ENCODE assay signal across 16 mouse cellular contexts in the genomic region with DNA sequence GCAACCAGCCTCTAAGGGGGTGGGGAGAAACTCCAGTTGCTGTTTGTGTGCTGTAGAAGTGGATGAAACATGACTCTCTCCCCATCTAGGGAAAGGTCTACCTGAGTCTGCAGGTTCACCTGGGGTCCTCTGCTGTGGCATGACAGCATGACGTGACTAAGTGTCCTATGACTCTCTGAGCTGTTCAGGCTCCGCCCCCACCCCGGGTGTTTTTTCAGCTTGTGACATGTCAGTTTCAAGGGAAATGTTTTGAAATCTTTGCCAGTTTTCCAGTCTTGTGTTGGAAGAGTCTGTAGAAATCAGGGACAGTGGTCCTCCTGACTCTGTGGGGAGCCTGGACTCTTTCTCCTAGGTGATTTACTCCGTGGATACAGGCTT. TPM values are rescaled to one million over a fixed set of nuclear protein-coding genes. Genes with fewer than 3 reads are reported as not detected.
DNase-seq lines count a peak whose midpoint lies in the region; ATAC-seq and TF ChIP-seq lines count a peak whose summit lies in the region.
"Had no signal": no experiment of that assay in that cellular context is flagged by ENCODE, and none has a peak within 500 bp of the region (broad histone marks: within the 10 kb centered on the region; RNA-seq: fewer than 3 reads in every experiment).

No protein-coding gene starts in this region.

- no peak for TF ChIP-seq POLR2A in bone marrow macrophage, adult 2 months (IDR thresholded peaks at IDR 0.05; ENCODE audit: borderline replicate concordance, low read depth, low read length)

- no peaks in the 10 kb centered on the region for H3K36me3 ChIP-seq in intestine, embryonic 15.5 days
- no peaks in the 10 kb centered on the region for H3K36me3 ChIP-seq in intestine, embryonic 16.5 days (ENCODE audit: control insufficient read depth, insufficient read depth, low read length)
- no peaks in the 10 kb centered on the region for H3K36me3 ChIP-seq in lung, embryonic 16.5 days (ENCODE audit: control insufficient read depth, insufficient read depth, low read length)
- H3K36me3 ChIP-seq: heart, embryonic 12.5 days; hindbrain, embryonic 12.5 days; liver, embryonic 12.5 days had no signal

- no peak for DNase-seq in lung, postnatal 10 days
- DNase-seq in 3T3-L1 (ENCODE audit: low read depth, low spot score), result peak; percentile 15
- no peak for DNase-seq in heart, postnatal 4 days

- no peak for TF ChIP-seq CTCF in bone marrow macrophage, adult 2 months (IDR thresholded peaks at IDR 0.05; ENCODE audit: low read depth, low read length)

- H3K4me3 ChIP-seq in intestine, embryonic 15.5 days (replicated peaks), result no peak overlapping the region
- H3K4me3 ChIP-seq in intestine, embryonic 16.5 days (ENCODE audit: low read length), result no peak overlapping the region
- H3K4me3 ChIP-seq in lung, embryonic 16.5 days (ENCODE audit: low read length), result no peak overlapping the region
- no peak overlapping the region for H3K4me3 ChIP-seq in bone marrow macrophage, adult 2 months (ENCODE audit: insufficient read depth, low read length)
- H3K4me3 ChIP-seq: heart, embryonic 12.5 days; hindbrain, embryonic 12.5 days; left cerebral cortex, adult 2 months; liver, embryonic 12.5 days had no signal

- no peaks in the 10 kb centered on the region for H3K9me3 ChIP-seq in intestine, embryonic 15.5 days
- H3K9me3 ChIP-seq in intestine, embryonic 16.5 days (ENCODE audit: control insufficient read depth, low read length), result no peaks in the 10 kb centered on the region
- H3K9me3 ChIP-seq in lung, embryonic 16.5 days (ENCODE audit: control insufficient read depth, low read length), result no peaks in the 10 kb centered on the region
- H3K9me3 ChIP-seq: heart, embryonic 12.5 days; hindbrain, embryonic 12.5 days; liver, embryonic 12.5 days had no signal

- no peak overlapping the region for H3K9ac ChIP-seq in intestine, embryonic 15.5 days
- no peak overlapping the region for H3K9ac ChIP-seq in intestine, embryonic 16.5 days (ENCODE audit: low read depth, low read length)
- no peak overlapping the region for H3K9ac ChIP-seq in lung, embryonic 16.5 days (ENCODE audit: low read length)
- H3K9ac ChIP-seq: heart, embryonic 12.5 days; hindbrain, embryonic 12.5 days; liver, embryonic 12.5 days had no signal

- no peaks in the 10 kb centered on the region for H3K27me3 ChIP-seq in intestine, embryonic 15.5 days (replicated peaks)
- no peaks in the 10 kb centered on the region for H3K27me3 ChIP-seq in intestine, embryonic 16.5 days (replicated peaks; ENCODE audit: control insufficient read depth, insufficient read depth, low read length)
- H3K27me3 ChIP-seq in lung, embryonic 16.5 days (ENCODE audit: control insufficient read depth, insufficient read depth, low read depth, low read length), result no peaks in the 10 kb centered on the region

- ATAC-seq in intestine, embryonic 15.5 days, result 0 out of 2 replicates have a peak, but pooled peaks have one; percentile 16
- no peak; the same call in 1 of the 2 replicates for ATAC-seq in intestine, embryonic 16.5 days
- peak; percentile 7; the same call in 1 of the 2 replicates for ATAC-seq in lung, embryonic 16.5 days (ENCODE audit: low read depth)

- H3K27ac ChIP-seq in intestine, embryonic 15.5 days, result no peak overlapping the region
- H3K27ac ChIP-seq in intestine, embryonic 16.5 days (ENCODE audit: low read length), result no peak overlapping the region
- no peak overlapping the region for H3K27ac ChIP-seq in lung, embryonic 16.5 days (ENCODE audit: low read length)
- H3K27ac ChIP-seq in bone marrow macrophage, adult 2 months (ENCODE audit: insufficient read depth, low read depth, low read length), result peak overlapping the region; percentile 49
- H3K27ac ChIP-seq: hindbrain, embryonic 12.5 days; left cerebral cortex, adult 2 months; liver, embryonic 12.5 days; macrophage had no signal

- no peaks in the 10 kb centered on the region for H3K4me1 ChIP-seq in intestine, embryonic 15.5 days (replicated peaks)
- H3K4me1 ChIP-seq in intestine, embryonic 16.5 days (ENCODE audit: control insufficient read depth, insufficient read depth, low read length), result no peaks in the 10 kb centered on the region
- H3K4me1 ChIP-seq in lung, embryonic 16.5 days (replicated peaks; ENCODE audit: control insufficient read depth, insufficient read depth, low read length), result 0 out of 2 replicates have a peak, but pooled peaks cover 3% of the 10 kb centered on the region
- H3K4me1 ChIP-seq in bone marrow macrophage, adult 2 months (ENCODE audit: control insufficient read depth, insufficient read depth, low read length), result peaks cover 56% of the 10 kb centered on the region

- H3K4me2 ChIP-seq in intestine, embryonic 15.5 days (replicated peaks), result no peak overlapping the region
- no peak overlapping the region for H3K4me2 ChIP-seq in intestine, embryonic 16.5 days (ENCODE audit: low read depth, low read length)
- H3K4me2 ChIP-seq in lung, embryonic 16.5 days (ENCODE audit: low read depth, low read length), result no peak overlapping the region
- H3K4me2 ChIP-seq: heart, embryonic 12.5 days; hindbrain, embryonic 12.5 days; liver, embryonic 12.5 days had no signal

- 41% methylated on average over 4 of the region's 4 CpGs for WGBS in intestine, embryonic 15.5 days
- 40% methylated on average over 4 of the region's 4 CpGs for WGBS in intestine, embryonic 16.5 days
- 32% methylated on average over 4 of the region's 4 CpGs for WGBS in lung, embryonic 16.5 days

RNA-seq across cellular contexts. Expression of a gene that starts 4.4 kb away (rescaled TPM):
- 0.11 and 0.19 TPM in 2 replicates for polyA plus RNA-seq in intestine, embryonic 15.5 days (2015; fragmentation: Nextera tagmentation; extraction: Ambion mirVana)
- polyA plus RNA-seq in intestine, embryonic 16.5 days (2015; fragmentation: Nextera tagmentation; extraction: Ambion mirVana), result 0.06 and 0.22 TPM in 2 replicates
- not detected in 2 replicates for polyA plus RNA-seq in lung, embryonic 16.5 days (2015; fragmentation: Nextera tagmentation; extraction: Ambion mirVana)
- polyA plus RNA-seq in bone marrow macrophage, adult 2 months (2012; ENCODE audit: insufficient read depth, insufficient read length, missing spikeins), result 20.5 and 25.7 TPM in 2 replicates
- total RNA-seq in heart, postnatal 4 days (2021), result under 1 TPM; 0.27 to 0.29 TPM
- total RNA-seq: heart, postnatal 10 days; MEL had no signal
- polyA plus RNA-seq: heart, embryonic 12.5 days; intestine, embryonic 14.5 days; macrophage had no signal

RNA-seq across cellular contexts. Expression of a gene that starts 38.5 kb away (rescaled TPM):
- polyA plus RNA-seq in intestine, embryonic 15.5 days (2015; fragmentation: Nextera tagmentation; extraction: Ambion mirVana), result 1.3 and 1.6 TPM in 2 replicates
- 0.77 and 1.4 TPM in 2 replicates for polyA plus RNA-seq in intestine, embryonic 16.5 days (2015; fragmentation: Nextera tagmentation; extraction: Ambion mirVana)
- polyA plus RNA-seq in lung, embryonic 16.5 days (2015; fragmentation: Nextera tagmentation; extraction: Ambion mirVana), result 0.84 and 1.4 TPM in 2 replicates
- 1.1 and 1.3 TPM in 2 replicates for polyA plus RNA-seq in bone marrow macrophage, adult 2 months (2012; ENCODE audit: insufficient read depth, insufficient read length, missing spikeins)
- 1 to 10 TPM; 3.7 to 4.7 TPM for total RNA-seq in heart, postnatal 4 days (2021)
- polyA plus RNA-seq: C2C12, macrophage had no signal

Comparison
In these comparisons a context has a peak if more than half of its experiments do, and no peak if none do; other contexts are left out.
1. RNA of a gene that starts 4.4 kb away (polyA plus RNA-seq): 20.5 to 25.7 TPM in bone marrow macrophage, adult 2 months; 0.06 to 0.22 TPM in intestine, embryonic 16.5 days, 0.11 to 0.19 TPM in intestine, embryonic 15.5 days and not detected in lung, embryonic 16.5 days; every median in the first group is over 10 times any median in the second.